Mouse (Mus musculus) macrophage (primary cell): ENCODE data around the gene Rcor1. TPM values are rescaled to one million over a fixed set of nuclear protein-coding genes. Genes with fewer than 3 reads are reported as not detected.

Experiments used
- H3K27ac ChIP-seq: fragments of 350-480 bp; formaldehyde crosslinking; 2 replicates; pipeline ENCODE4 v1.9.0; 2021
- H3K36me3 ChIP-seq: fragments of 350-480 bp; formaldehyde crosslinking; 2 replicates; pipeline ENCODE4 v1.9.0; 2021; ENCODE audit errors: inconsistent target
- H3K4me3 ChIP-seq: fragments of 350-480 bp; formaldehyde crosslinking; 2 replicates; pipeline ENCODE4 v1.9.0; 2021; ENCODE audit errors: inconsistent target
- H3K79me2 ChIP-seq: fragments of 350-480 bp; formaldehyde crosslinking; 2 replicates; pipeline ENCODE4 v1.9.0; 2021; ENCODE audit errors: inconsistent target
- WGBS: methylation state at CpG from one replicate; pipeline ENCODE4 v1.1.7; 2026; ENCODE audit warnings: inconsistent platforms; ENCODE audit not compliant: missing documents; 5-methylcytosine and 5-hydroxymethylcytosine counted together
- polyA plus RNA-seq: library from polyadenylated mRNA; stranded (reverse); fragments of 250-400 nt; gene quantifications from 3 replicates; pipeline ENCODE4 v1.2.4, GENCODE M21; 2018; ENCODE audit warnings: inconsistent platforms

The Rcor1 gene
- polyA plus RNA-seq, 1 experiment from 2014 or later: 22.6 TPM

DNA sequence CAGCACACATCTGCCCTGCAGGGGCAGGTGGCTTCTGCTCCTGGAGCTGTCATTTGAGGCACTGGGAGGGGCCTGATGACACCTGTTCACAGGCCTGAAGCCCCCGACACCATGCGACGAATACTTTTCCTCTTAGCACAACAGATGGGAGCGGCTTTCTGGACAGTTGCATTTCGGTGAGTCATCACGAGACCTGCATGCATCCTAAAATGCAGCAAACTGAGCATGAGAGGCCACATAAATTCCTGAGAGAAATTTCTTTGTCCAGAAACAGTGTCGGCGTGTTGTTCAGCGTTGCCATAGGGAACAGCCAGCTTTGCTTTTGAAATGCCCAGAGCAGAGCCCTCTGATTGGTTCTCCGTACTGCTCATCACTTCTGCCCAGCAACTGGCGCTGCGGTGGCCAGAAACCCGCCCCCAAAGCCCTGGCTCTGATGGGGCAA, 125.2 kb downstream of the Rcor1 start:
- H3K4me3 ChIP-seq: peak overlapping the region; percentile 12; the same call in 1 of the 2 replicates
- no peak overlapping the region for H3K27ac ChIP-seq

DNA sequence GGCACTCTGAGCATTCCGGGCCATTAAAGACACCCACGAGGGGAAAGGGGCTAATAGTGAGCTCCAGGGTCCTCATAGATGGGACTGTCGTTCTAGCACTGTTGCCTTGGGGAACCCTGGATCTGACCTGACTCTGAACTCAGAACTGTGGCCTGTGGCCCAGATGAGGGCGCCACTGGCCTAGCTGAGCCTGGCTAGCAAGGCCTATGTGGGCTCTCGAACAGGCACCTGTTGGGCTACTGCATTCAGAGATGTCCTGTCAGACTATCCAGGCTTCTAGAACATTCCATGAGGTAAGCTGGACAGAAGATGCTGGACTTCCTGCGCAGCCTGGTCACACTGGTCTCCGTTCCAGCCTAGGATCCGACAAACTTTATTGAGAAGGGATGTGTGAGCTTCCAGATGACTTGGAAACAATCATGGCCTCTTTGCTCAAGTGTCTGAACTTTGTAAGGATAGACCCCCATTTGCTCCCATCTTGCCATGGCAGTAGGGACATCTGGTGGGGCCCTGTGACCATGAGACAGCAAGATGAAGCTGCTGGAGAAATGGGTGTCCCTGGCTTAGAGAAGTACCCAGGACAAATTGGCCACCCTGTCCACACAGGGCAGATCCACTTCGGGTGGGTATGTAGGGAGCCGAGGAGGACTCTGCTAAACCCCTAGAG, 126.1 kb downstream of the Rcor1 start:
- no peaks in the 10 kb centered on the region for H3K36me3 ChIP-seq
- WGBS: 73% methylated on average over 10 of the region's 10 CpGs
- H3K27ac ChIP-seq: peak overlapping the region; percentile 61
- H3K79me2 ChIP-seq: peaks cover 34% of the 10 kb centered on the region
- no peak overlapping the region; the same call in 1 of the 2 replicates for H3K4me3 ChIP-seq

More for the DNA sequence above, 125.2 kb downstream of the Rcor1 start:
- WGBS: 6% methylated on average over 13 of the region's 13 CpGs
- Histone ChIP-seq H3K36me3 (no peaks in the 10 kb centered on the region), H3K79me2 (peaks cover 24% of the 10 kb centered on the region)

Other genes with a start within 250 kb of the Rcor1 start
- 0.96 to 4.8 TPM (median 3.3 TPM) in 3 replicates for gene Mok, start 198.4 kb upstream of the Rcor1 start, polyA plus RNA-seq
- gene Zfp839, start 189.1 kb upstream of the Rcor1 start, polyA plus RNA-seq: 7.8 to 12.1 TPM (median 10.8 TPM) in 3 replicates
- 21.8 to 58.2 TPM (median 41.8 TPM) in 3 replicates for gene Cinp, start 150.2 kb upstream of the Rcor1 start, polyA plus RNA-seq
- gene Tecpr2, start 150.1 kb upstream of the Rcor1 start, polyA plus RNA-seq: 6.3 to 9.4 TPM (median 7.8 TPM) in 3 replicates
- 0.77 to 4.1 TPM (median 2.4 TPM) in 3 replicates for gene Ankrd9, start 60.3 kb upstream of the Rcor1 start, polyA plus RNA-seq
- gene Traf3, start 127.0 kb downstream of the Rcor1 start, polyA plus RNA-seq: 9.0 to 14.6 TPM (median 11.9 TPM) in 3 replicates
- not detected in 3 replicates for gene 4930595D18Rik, start 145.1 kb downstream of the Rcor1 start, polyA plus RNA-seq
- gene Amn, start 231.7 kb downstream of the Rcor1 start, polyA plus RNA-seq: not detected in 3 replicates